Mouse (Mus musculus): Measurements from ENCODE around the gene Dirc2. TPM values are rescaled to one million over a fixed set of nuclear protein-coding genes. Genes with fewer than 3 reads are reported as not detected.

Dirc2 gene
- polyA plus RNA-seq, 2 experiments: 20.5 to 22.9 TPM

- no peak overlapping the region for H3K9ac ChIP-seq (ENCODE audit: low read depth, low read length, severe bottlenecking)
- H3K9me3 ChIP-seq (ENCODE audit: control insufficient read depth, low read length): 0 out of 2 replicates have a peak, but pooled peaks cover 5% of the 10 kb centered on the region
- no peak overlapping the region for H3K4me3 ChIP-seq (replicated peaks; ENCODE audit: low read length)
- H3K36me3 ChIP-seq (ENCODE audit: control insufficient read depth, insufficient read depth, low read length): 0 out of 2 replicates have a peak, but pooled peaks cover 6% of the 10 kb centered on the region
- TF ChIP-seq POLR2A (IDR thresholded peaks at IDR 0.05; ENCODE audit: borderline replicate concordance, extremely low read depth, insufficient read depth, insufficient read length): no peak
- DNase-seq (ENCODE audit: low spot score) (no peak), ATAC-seq (ENCODE audit: low FRiP score, low read depth) (no peak)
- no peaks in the 10 kb centered on the region for H3K27me3 ChIP-seq (ENCODE audit: control insufficient read depth, insufficient read depth, low read length)
- no peak overlapping the region for H3K4me2 ChIP-seq (replicated peaks; ENCODE audit: low read depth, low read length, severe bottlenecking)
- 86% methylated on average over 5 of the region's 5 CpGs for WGBS
- H3K4me1 ChIP-seq (ENCODE audit: control insufficient read depth, insufficient read depth, low read length): peaks cover 8% of the 10 kb centered on the region
- H3K27ac ChIP-seq (replicated peaks; ENCODE audit: low read depth, low read length): no peak overlapping the region
These were observed 53.4 kb downstream of the Dirc2 start for GRCm38 (mm10) chr16:35715771-35716170.

DNA sequence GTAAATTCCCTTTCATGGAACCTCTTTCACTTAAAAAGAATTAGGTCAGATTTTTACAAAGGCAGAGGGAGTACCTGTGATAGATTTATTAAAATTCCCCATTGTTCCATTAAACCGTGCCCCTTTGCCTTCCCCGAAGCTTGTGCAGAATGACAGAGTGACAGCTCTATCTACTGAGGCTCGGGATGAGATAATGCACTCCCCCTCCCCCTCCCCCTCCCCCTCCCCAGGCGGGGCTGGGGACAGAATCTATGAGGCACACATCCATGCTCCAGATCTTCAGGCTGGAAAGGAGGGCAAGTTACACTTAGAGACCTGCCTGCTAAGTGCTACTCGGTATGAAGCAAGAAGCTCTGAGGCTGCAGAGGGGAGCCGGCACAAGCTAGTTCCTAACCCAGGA, 53.8 kb downstream of the Dirc2 start:
- no peaks in the 10 kb centered on the region for H3K27me3 ChIP-seq (ENCODE audit: control insufficient read depth, insufficient read depth, low read length)

DNA sequence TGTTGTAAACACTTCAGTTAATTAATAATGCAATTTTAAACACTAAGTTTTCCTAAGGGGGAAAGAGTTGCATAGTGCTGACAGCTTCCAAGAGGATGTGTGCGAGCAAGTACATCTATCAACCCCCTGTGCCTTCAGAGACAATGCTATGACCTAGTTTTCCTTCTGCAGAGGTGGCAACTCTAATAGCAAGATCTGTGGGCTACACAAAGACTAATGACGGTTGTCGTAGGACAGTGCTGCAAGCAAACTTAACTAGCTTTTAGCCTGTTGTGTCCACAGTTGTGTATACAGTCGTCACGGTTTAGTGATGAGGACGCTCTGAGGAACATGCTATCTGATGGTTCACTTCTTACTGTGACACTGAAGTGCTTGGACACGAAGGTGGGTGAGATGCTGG, 54.5 kb downstream of the Dirc2 start:
- ATAC-seq (ENCODE audit: low FRiP score, low read depth) (no peak), DNase-seq (ENCODE audit: low spot score) (no peak)
- Histone ChIP-seq H3K4me3 (replicated peaks; ENCODE audit: low read length) (no peak overlapping the region), H3K4me1 (ENCODE audit: control insufficient read depth, insufficient read depth, low read length) (peaks cover 8% of the 10 kb centered on the region), H3K4me2 (replicated peaks; ENCODE audit: low read depth, low read length, severe bottlenecking) (no peak overlapping the region), H3K36me3 (ENCODE audit: control insufficient read depth, insufficient read depth, low read length) (0 out of 2 replicates have a peak, but pooled peaks cover 6% of the 10 kb centered on the region), H3K9ac (ENCODE audit: low read depth, low read length, severe bottlenecking) (no peak overlapping the region), H3K9me3 (ENCODE audit: control insufficient read depth, low read length) (0 out of 2 replicates have a peak, but pooled peaks cover 5% of the 10 kb centered on the region), H3K27ac (replicated peaks; ENCODE audit: low read depth, low read length) (no peak overlapping the region), H3K27me3 (ENCODE audit: control insufficient read depth, insufficient read depth, low read length) (no peaks in the 10 kb centered on the region)
- 89% methylated on average over 7 of the region's 7 CpGs for WGBS
- TF ChIP-seq POLR2A (IDR thresholded peaks at IDR 0.05; ENCODE audit: borderline replicate concordance, extremely low read depth, insufficient read depth, insufficient read length): no peak

More for the DNA sequence above, 53.8 kb downstream of the Dirc2 start:
- no peak overlapping the region for H3K27ac ChIP-seq (replicated peaks; ENCODE audit: low read depth, low read length)
- H3K4me1 ChIP-seq (ENCODE audit: control insufficient read depth, insufficient read depth, low read length): peaks cover 8% of the 10 kb centered on the region
- TF ChIP-seq POLR2A (IDR thresholded peaks at IDR 0.05; ENCODE audit: borderline replicate concordance, extremely low read depth, insufficient read depth, insufficient read length): no peak
- 0 out of 2 replicates have a peak, but pooled peaks cover 5% of the 10 kb centered on the region for H3K9me3 ChIP-seq (ENCODE audit: control insufficient read depth, low read length)
- ATAC-seq (ENCODE audit: low FRiP score, low read depth): no peak
- 47% methylated on average over 6 of the region's 6 CpGs for WGBS
- H3K9ac ChIP-seq (ENCODE audit: low read depth, low read length, severe bottlenecking): no peak overlapping the region
- no peak overlapping the region for H3K4me2 ChIP-seq (replicated peaks; ENCODE audit: low read depth, low read length, severe bottlenecking)
- H3K36me3 ChIP-seq (ENCODE audit: control insufficient read depth, insufficient read depth, low read length): 0 out of 2 replicates have a peak, but pooled peaks cover 6% of the 10 kb centered on the region
- H3K4me3 ChIP-seq (replicated peaks; ENCODE audit: low read length): no peak overlapping the region
- DNase-seq (ENCODE audit: low spot score): no peak

- H3K9me3 ChIP-seq (ENCODE audit: control insufficient read depth, low read length): 0 out of 2 replicates have a peak, but pooled peaks cover 5% of the 10 kb centered on the region
- peaks cover 8% of the 10 kb centered on the region for H3K4me1 ChIP-seq (ENCODE audit: control insufficient read depth, insufficient read depth, low read length)
- no peak overlapping the region for H3K27ac ChIP-seq (replicated peaks; ENCODE audit: low read depth, low read length)
- no peak for TF ChIP-seq POLR2A (IDR thresholded peaks at IDR 0.05; ENCODE audit: borderline replicate concordance, extremely low read depth, insufficient read depth, insufficient read length)
- ATAC-seq (ENCODE audit: low FRiP score, low read depth): no peak
- no peak for DNase-seq (ENCODE audit: low spot score)
- WGBS: 33% methylated on average over 7 of the region's 7 CpGs
- no peaks in the 10 kb centered on the region for H3K36me3 ChIP-seq (ENCODE audit: control insufficient read depth, insufficient read depth, low read length)
- H3K27me3 ChIP-seq (ENCODE audit: control insufficient read depth, insufficient read depth, low read length): no peaks in the 10 kb centered on the region
- H3K9ac ChIP-seq (ENCODE audit: low read depth, low read length, severe bottlenecking): no peak overlapping the region
- H3K4me2 ChIP-seq (replicated peaks; ENCODE audit: low read depth, low read length, severe bottlenecking): no peak overlapping the region
- H3K4me3 ChIP-seq (replicated peaks; ENCODE audit: low read length): no peak overlapping the region
These were observed 55.5 kb downstream of the Dirc2 start for GRCm38 (mm10) chr16:35713606-35714005.

- WGBS: 18% methylated on average over 7 of the region's 7 CpGs
- ATAC-seq (ENCODE audit: low FRiP score, low read depth) (no peak), DNase-seq (ENCODE audit: low spot score) (no peak)
- no peak for TF ChIP-seq POLR2A (IDR thresholded peaks at IDR 0.05; ENCODE audit: borderline replicate concordance, extremely low read depth, insufficient read depth, insufficient read length)
- Histone ChIP-seq H3K9me3 (ENCODE audit: control insufficient read depth, low read length) (no peaks in the 10 kb centered on the region), H3K4me1 (ENCODE audit: control insufficient read depth, insufficient read depth, low read length) (peaks cover 8% of the 10 kb centered on the region), H3K9ac (ENCODE audit: low read depth, low read length, severe bottlenecking) (no peak overlapping the region), H3K36me3 (ENCODE audit: control insufficient read depth, insufficient read depth, low read length) (no peaks in the 10 kb centered on the region), H3K27ac (replicated peaks; ENCODE audit: low read depth, low read length) (no peak overlapping the region), H3K4me3 (replicated peaks; ENCODE audit: low read length) (no peak overlapping the region), H3K27me3 (ENCODE audit: control insufficient read depth, insufficient read depth, low read length) (no peaks in the 10 kb centered on the region), H3K4me2 (replicated peaks; ENCODE audit: low read depth, low read length, severe bottlenecking) (no peak overlapping the region)
These were observed 58.2 kb downstream of the Dirc2 start for GRCm38 (mm10) chr16:35711004-35711403.
